Mouse (Mus musculus): ENCODE measurements at regions not wholly inside any gene's neighbourhood (a gene's known extent, or its start where the extent isn't known, plus 50 kb on each side); places are given as distances from the start of the nearest gene placed in this dataset.

DNA sequence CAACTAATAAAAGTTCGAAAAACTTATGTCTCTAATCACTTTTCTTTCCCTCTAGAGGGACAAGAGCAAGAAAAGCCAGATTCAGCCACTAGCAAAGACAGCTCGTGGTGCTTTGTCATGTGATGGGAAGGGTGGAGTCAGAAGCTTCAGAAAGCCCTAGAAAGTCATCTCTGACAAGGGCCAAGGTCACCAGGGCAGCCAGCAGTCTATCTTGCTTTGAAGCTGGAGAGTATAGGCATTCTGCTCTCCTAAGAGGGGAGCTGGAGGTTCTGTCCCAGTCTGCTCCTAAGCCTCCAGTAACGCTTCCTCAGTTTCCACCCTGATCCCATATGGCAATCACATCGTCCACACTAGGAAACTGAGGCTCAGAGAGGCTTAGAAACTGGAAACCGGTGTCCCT, 68.2 kb upstream of the Polg start:
- no peak for TF ChIP-seq POLR2A (IDR thresholded peaks at IDR 0.05; ENCODE audit: control insufficient read depth, low read depth, low read length)
- TF ChIP-seq CTCF (IDR thresholded peaks at IDR 0.05; ENCODE audit: control insufficient read depth, insufficient read depth, insufficient replicate concordance, low read depth, low read length) = no peak

Measured in testis, adult 2 months (tissue).